Mouse (Mus musculus): ENCODE measurements around the gene Olfr1082. TPM values are rescaled to one million over a fixed set of nuclear protein-coding genes. Genes with fewer than 3 reads are reported as not detected.
"Not testable (repeated sequence)": the region's sequence is repeated elsewhere in the genome, so short reads cannot be mapped to it uniquely, and the experiment has no call there.

Gene Olfr1082
- not detected in 2 replicates for total RNA-seq (2014; rRNA removed)
- polyA plus RNA-seq (2012; rRNA removed), result not detected in 2 replicates

GRCm38 (mm10) chr2:86598866-86599265 lies at the start of gene Olfr1082:
TSS of gene Olfr1082 (minus strand) at chr2:86598966.
- DNase-seq (ENCODE audit: extremely low read depth, low read depth, low spot score); H3K36me3 ChIP-seq (ENCODE audit: control insufficient read depth, insufficient read depth, low read length): not testable (repeated sequence)
- 40% methylated on average over 1 of the region's 1 CpGs for WGBS

GRCm38 (mm10) chr2:86639625-86640024 lies 40.9 kb upstream of the Olfr1082 start, which contains the start of gene Olfr1084:
TSS of gene Olfr1084 (minus strand) at chr2:86639725.
- H3K27ac ChIP-seq (replicated peaks; ENCODE audit: insufficient read depth, low read depth, low read length); H3K36me3 ChIP-seq (ENCODE audit: control insufficient read depth, insufficient read depth, low read length); H3K9ac ChIP-seq (ENCODE audit: low read depth, low read length); H3K4me3 ChIP-seq (ENCODE audit: insufficient read depth, low read depth, low read length); H3K4me1 ChIP-seq (ENCODE audit: control insufficient read depth, insufficient read depth, low read length); H3K79me2 ChIP-seq (ENCODE audit: control insufficient read depth, insufficient read depth, low read length); DNase-seq (ENCODE audit: extremely low read depth, low read depth, low spot score); H3K27me3 ChIP-seq (ENCODE audit: control insufficient read depth, insufficient read depth, low read length): not testable (repeated sequence)
- 71% methylated on average over 1 of the region's 1 CpGs for WGBS

More at GRCm38 (mm10) chr2:86598866-86599265, at the start of gene Olfr1082:
- H3K27ac ChIP-seq (replicated peaks; ENCODE audit: insufficient read depth, low read depth, low read length); H3K9ac ChIP-seq (ENCODE audit: low read depth, low read length); H3K4me1 ChIP-seq (ENCODE audit: control insufficient read depth, insufficient read depth, low read length); H3K27me3 ChIP-seq (ENCODE audit: control insufficient read depth, insufficient read depth, low read length); H3K79me2 ChIP-seq (ENCODE audit: control insufficient read depth, insufficient read depth, low read length); H3K4me3 ChIP-seq (ENCODE audit: insufficient read depth, low read depth, low read length): not testable (repeated sequence)

- not testable (repeated sequence) for H3K27ac ChIP-seq (replicated peaks; ENCODE audit: insufficient read depth, low read depth, low read length); H3K4me3 ChIP-seq (ENCODE audit: insufficient read depth, low read depth, low read length); DNase-seq (ENCODE audit: extremely low read depth, low read depth, low spot score); H3K79me2 ChIP-seq (ENCODE audit: control insufficient read depth, insufficient read depth, low read length); H3K4me1 ChIP-seq (ENCODE audit: control insufficient read depth, insufficient read depth, low read length); H3K9ac ChIP-seq (ENCODE audit: low read depth, low read length); H3K27me3 ChIP-seq (ENCODE audit: control insufficient read depth, insufficient read depth, low read length); H3K36me3 ChIP-seq (ENCODE audit: control insufficient read depth, insufficient read depth, low read length)
Observed at GRCm38 (mm10) chr2:86558135-86558534, 40.6 kb downstream of the Olfr1082 start, which contains the start of gene Olfr1080. TSS of gene Olfr1080 (minus strand) at chr2:86558235.

Other genes starting within 250 kb of the Olfr1082 start
- not detected in 2 replicates for gene Olfr1055, start 248.7 kb downstream of the Olfr1082 start, total RNA-seq (2014; rRNA removed)
- not detected in 2 replicates for gene Olfr1055, start 248.7 kb downstream of the Olfr1082 start, polyA plus RNA-seq (2012; rRNA removed)
- gene Olfr1056, start 236.5 kb downstream of the Olfr1082 start, total RNA-seq (2014; rRNA removed), result not detected in 2 replicates
- gene Olfr1056, start 236.5 kb downstream of the Olfr1082 start, polyA plus RNA-seq (2012; rRNA removed), result not detected in 2 replicates
- gene Olfr1057, start 220.6 kb downstream of the Olfr1082 start, total RNA-seq (2014; rRNA removed), result not detected in 2 replicates
- gene Olfr1057, start 220.6 kb downstream of the Olfr1082 start, polyA plus RNA-seq (2012; rRNA removed), result not detected in 2 replicates
- gene Olfr1058, start 210.4 kb downstream of the Olfr1082 start, total RNA-seq (2014; rRNA removed), result not detected in 2 replicates
- not detected in 2 replicates for gene Olfr1058, start 210.4 kb downstream of the Olfr1082 start, polyA plus RNA-seq (2012; rRNA removed)
- gene Olfr1061, start 184.9 kb downstream of the Olfr1082 start, total RNA-seq (2014; rRNA removed), result not detected in 2 replicates
- not detected in 2 replicates for gene Olfr1061, start 184.9 kb downstream of the Olfr1082 start, polyA plus RNA-seq (2012; rRNA removed)
- not detected in 2 replicates for gene Olfr1062, start 172.2 kb downstream of the Olfr1082 start, total RNA-seq (2014; rRNA removed)
- not detected in 2 replicates for gene Olfr1062, start 172.2 kb downstream of the Olfr1082 start, polyA plus RNA-seq (2012; rRNA removed)
- not detected in 2 replicates for gene Olfr1065, start 148.4 kb downstream of the Olfr1082 start, total RNA-seq (2014; rRNA removed)
- gene Olfr1065, start 148.4 kb downstream of the Olfr1082 start, polyA plus RNA-seq (2012; rRNA removed), result not detected in 2 replicates
- gene Olfr1066, start 142.7 kb downstream of the Olfr1082 start, total RNA-seq (2014; rRNA removed), result not detected in 2 replicates
- not detected in 2 replicates for gene Olfr1066, start 142.7 kb downstream of the Olfr1082 start, polyA plus RNA-seq (2012; rRNA removed)
- not detected in 2 replicates for gene Olfr228, start 111.6 kb downstream of the Olfr1082 start, total RNA-seq (2014; rRNA removed)
- not detected in 2 replicates for gene Olfr228, start 111.6 kb downstream of the Olfr1082 start, polyA plus RNA-seq (2012; rRNA removed)
- not detected in 2 replicates for gene Olfr1076, start 90.5 kb downstream of the Olfr1082 start, total RNA-seq (2014; rRNA removed)
- gene Olfr1076, start 90.5 kb downstream of the Olfr1082 start, polyA plus RNA-seq (2012; rRNA removed), result not detected in 2 replicates
- gene Olfr1079, start 56.5 kb downstream of the Olfr1082 start, total RNA-seq (2014; rRNA removed), result not detected in 2 replicates
- gene Olfr1079, start 56.5 kb downstream of the Olfr1082 start, polyA plus RNA-seq (2012; rRNA removed), result not detected in 2 replicates
- gene Olfr1080, start 40.7 kb downstream of the Olfr1082 start, total RNA-seq (2014; rRNA removed), result not detected in 2 replicates
- gene Olfr1080, start 40.7 kb downstream of the Olfr1082 start, polyA plus RNA-seq (2012; rRNA removed), result not detected in 2 replicates
- gene Olfr1084, start 40.8 kb upstream of the Olfr1082 start, total RNA-seq (2014; rRNA removed), result not detected in 2 replicates
- not detected in 2 replicates for gene Olfr1084, start 40.8 kb upstream of the Olfr1082 start, polyA plus RNA-seq (2012; rRNA removed)
- gene Olfr1085, start 63.1 kb upstream of the Olfr1082 start, total RNA-seq (2014; rRNA removed), result not detected in 2 replicates
- not detected in 2 replicates for gene Olfr1085, start 63.1 kb upstream of the Olfr1082 start, polyA plus RNA-seq (2012; rRNA removed)
- not detected in 2 replicates for gene Olfr1086, start 81.1 kb upstream of the Olfr1082 start, total RNA-seq (2014; rRNA removed)
- gene Olfr1086, start 81.1 kb upstream of the Olfr1082 start, polyA plus RNA-seq (2012; rRNA removed), result not detected in 2 replicates
- not detected in 2 replicates for gene Olfr1087, start 99.4 kb upstream of the Olfr1082 start, total RNA-seq (2014; rRNA removed)
- gene Olfr1087, start 99.4 kb upstream of the Olfr1082 start, polyA plus RNA-seq (2012; rRNA removed), result not detected in 2 replicates
- gene Olfr1089, start 134.7 kb upstream of the Olfr1082 start, total RNA-seq (2014; rRNA removed), result not detected in 2 replicates
- gene Olfr1089, start 134.7 kb upstream of the Olfr1082 start, polyA plus RNA-seq (2012; rRNA removed), result not detected in 2 replicates
- not detected in 2 replicates for gene Olfr1090, start 160.0 kb upstream of the Olfr1082 start, total RNA-seq (2014; rRNA removed)
- not detected in 2 replicates for gene Olfr1090, start 160.0 kb upstream of the Olfr1082 start, polyA plus RNA-seq (2012; rRNA removed)
- not detected in 2 replicates for gene Olfr1093, start 183.5 kb upstream of the Olfr1082 start, total RNA-seq (2014; rRNA removed)
- not detected in 2 replicates for gene Olfr1093, start 183.5 kb upstream of the Olfr1082 start, polyA plus RNA-seq (2012; rRNA removed)
- gene Olfr141, start 211.1 kb upstream of the Olfr1082 start, total RNA-seq (2014; rRNA removed), result not detected in 2 replicates
- not detected in 2 replicates for gene Olfr141, start 211.1 kb upstream of the Olfr1082 start, polyA plus RNA-seq (2012; rRNA removed)
- gene Olfr1094, start 225.7 kb upstream of the Olfr1082 start, total RNA-seq (2014; rRNA removed), result not detected in 2 replicates
- not detected in 2 replicates for gene Olfr1094, start 225.7 kb upstream of the Olfr1082 start, polyA plus RNA-seq (2012; rRNA removed)

Measured in liver, adult 2 months (tissue).